Mouse (Mus musculus) bone marrow macrophage, adult 2 months (primary cell): ENCODE results near the gene Cycs.

Experiments used
- CTCF ChIP-seq: IDR thresholded peaks from 2 replicates; pipeline ENCODE4 v1.5.1; 2012; ENCODE audit warnings: low read depth, mild to moderate bottlenecking, low read length, moderate library complexity
- POLR2A ChIP-seq: IDR thresholded peaks from 2 replicates; pipeline ENCODE4 v1.6.1; 2012; ENCODE audit warnings: mild to moderate bottlenecking, low read depth, low read length, borderline replicate concordance

- TF ChIP-seq CTCF: no peak
- no peak for TF ChIP-seq POLR2A
Observed at GRCm38 (mm10) chr6:50524261-50524896, 42.0 kb downstream of the Cycs start.
